Mouse (Mus musculus) CH12.LX (cell line): ENCODE data around the gene Trio. TPM values are rescaled to one million over a fixed set of nuclear protein-coding genes. Genes with fewer than 3 reads are reported as not detected.
A peak's percentile ranks its signal among the peaks of the same experiment; 100 is the strongest.

Experiments used
- DNase-seq: peaks from one replicate; pipeline ENCODE4 v3.0.0-alpha.2; 2013; ENCODE audit errors: extremely low read depth
- H3K27ac ChIP-seq: 2 replicates; pipeline ENCODE4 v1.5.1; 2012; ENCODE audit warnings: low read depth, mild to moderate bottlenecking, control low read depth, moderate library complexity; ENCODE audit not compliant: insufficient read depth
- H3K27me3 ChIP-seq: replicated peaks from 2 replicates; pipeline ENCODE3; 2012; ENCODE audit warnings: inconsistent platforms
- H3K36me3 ChIP-seq, 2 experiments: replicated peaks in 1 of 2; 2 replicates each; pipeline versions ENCODE3 to v1.6.1; 2012; ENCODE audit warnings: inconsistent platforms in 1 of 2, low read length in 1 of 2, mild to moderate bottlenecking in 1 of 2, mixed read lengths in 1 of 2, moderate library complexity in 1 of 2; ENCODE audit not compliant: control insufficient read depth in 1 of 2, insufficient read depth in 1 of 2
- H3K4me1 ChIP-seq, 2 experiments: 2 replicates each; pipeline ENCODE4 v1.6.1; 2012; ENCODE audit warnings: inconsistent platforms in 1 of 2, moderate library complexity in 1 of 2; ENCODE audit not compliant: insufficient read depth in 2 of 2, control insufficient read depth in 1 of 2
- H3K4me2 ChIP-seq: 2 replicates; pipeline ENCODE4 v1.6.1; 2012; ENCODE audit warnings: low read depth, mild to moderate bottlenecking, control low read depth; ENCODE audit not compliant: poor library complexity, insufficient read depth, severe bottlenecking
- H3K4me3 ChIP-seq, 3 experiments: fragments of 150-350 bp in 1 of 3; sonication (generic) in 1 of 3; replicated peaks in 1 of 3; 2 replicates each; pipeline versions ENCODE3 to v1.5.1; 2011 to 2012; ENCODE audit warnings: low read depth in 2 of 3, low read length in 2 of 3, mild to moderate bottlenecking in 2 of 3, moderate library complexity in 2 of 3, control low read depth in 1 of 3, improper control_type of control experiment in 1 of 3, inconsistent platforms in 1 of 3, mixed read lengths in 1 of 3; ENCODE audit not compliant: poor library complexity in 1 of 3
- H3K79me2 ChIP-seq: replicated peaks from 2 replicates; pipeline ENCODE4 v1.6.1; 2012; ENCODE audit warnings: mild to moderate bottlenecking, moderate library complexity; ENCODE audit not compliant: control insufficient read depth, poor library complexity, insufficient read depth, severe bottlenecking; ENCODE audit errors: extremely low read depth
- H3K9ac ChIP-seq: 2 replicates; pipeline ENCODE4 v1.6.1; 2012; ENCODE audit warnings: low read depth, mild to moderate bottlenecking, control low read depth, moderate library complexity; ENCODE audit not compliant: insufficient read depth
- H3K9me3 ChIP-seq: replicated peaks from 2 replicates; pipeline ENCODE3; 2012; ENCODE audit warnings: low read length, inconsistent platforms, mixed read lengths
- BHLHE40 ChIP-seq: IDR thresholded peaks from 2 replicates; pipeline ENCODE4 v1.6.1; 2011; ENCODE audit warnings: mild to moderate bottlenecking, low read depth, low read length, improper control_type of control experiment
- CHD1 ChIP-seq: IDR thresholded peaks from 2 replicates; pipeline ENCODE4 v1.6.1; 2012; ENCODE audit warnings: low read depth, low read length, improper control_type of control experiment, inconsistent platforms
- CHD2 ChIP-seq: IDR thresholded peaks from 2 replicates; pipeline ENCODE4 v1.6.1; 2011; ENCODE audit warnings: low read length, improper control_type of control experiment
- CTCF ChIP-seq, 2 experiments: IDR thresholded peaks in 1 of 2; conservative IDR thresholded peaks in 1 of 2; 2 replicates each; pipeline ENCODE4 v1.5.1; 2011 to 2012; ENCODE audit warnings: low read depth in 2 of 2, low read length in 2 of 2, improper control_type of control experiment in 1 of 2, inconsistent platforms in 1 of 2, mild to moderate bottlenecking in 1 of 2, moderate library complexity in 1 of 2
- E2F4 ChIP-seq: IDR thresholded peaks from 2 replicates; pipeline ENCODE4 v1.6.1; 2011; ENCODE audit warnings: low read depth, low read length, improper control_type of control experiment; ENCODE audit not compliant: insufficient replicate concordance
- ELF1 ChIP-seq: IDR thresholded peaks from 2 replicates; pipeline ENCODE4 v1.6.1; 2014; ENCODE audit warnings: low read depth, mild to moderate bottlenecking, inconsistent platforms, low read length, improper control_type of control experiment
- EP300 ChIP-seq: IDR thresholded peaks from 2 replicates; pipeline ENCODE4 v1.6.1; 2011; ENCODE audit warnings: low read length, improper control_type of control experiment
- ETS1 ChIP-seq: conservative IDR thresholded peaks from 2 replicates; pipeline ENCODE4 v1.6.1; 2012; ENCODE audit warnings: low read depth, mild to moderate bottlenecking, inconsistent platforms, low read length, improper control_type of control experiment, moderate library complexity
- GABPA ChIP-seq: IDR thresholded peaks from 2 replicates; pipeline ENCODE4 v1.6.1; 2012; ENCODE audit warnings: low read depth, low read length, improper control_type of control experiment, inconsistent platforms; ENCODE audit not compliant: insufficient replicate concordance
- HCFC1 ChIP-seq: IDR thresholded peaks from 2 replicates; pipeline ENCODE4 v1.6.1; 2012; ENCODE audit warnings: low read depth, mild to moderate bottlenecking, inconsistent platforms, low read length, improper control_type of control experiment
- IRF4 ChIP-seq: IDR thresholded peaks from 2 replicates; pipeline ENCODE4 v1.6.1; 2014; ENCODE audit warnings: low read depth, mild to moderate bottlenecking, inconsistent platforms, low read length, improper control_type of control experiment
- JUN ChIP-seq: IDR thresholded peaks from 2 replicates; pipeline ENCODE4 v1.6.1; 2011; ENCODE audit warnings: low read depth, mild to moderate bottlenecking, low read length, improper control_type of control experiment, moderate library complexity; ENCODE audit not compliant: insufficient read depth
- JUND ChIP-seq: conservative IDR thresholded peaks from 2 replicates; pipeline ENCODE4 v1.6.1; 2011; ENCODE audit warnings: low read depth, low read length, improper control_type of control experiment
- KAT2A ChIP-seq: IDR thresholded peaks from 2 replicates; pipeline ENCODE4 v1.6.1; 2012; ENCODE audit warnings: low read length, improper control_type of control experiment, inconsistent platforms; ENCODE audit not compliant: insufficient replicate concordance
- MAFK ChIP-seq: IDR thresholded peaks from 2 replicates; pipeline ENCODE4 v1.6.1; 2011; ENCODE audit warnings: low read length, improper control_type of control experiment; ENCODE audit not compliant: insufficient replicate concordance
- MAX ChIP-seq: IDR thresholded peaks from 2 replicates; pipeline ENCODE4 v1.6.1; 2011; ENCODE audit warnings: low read length, improper control_type of control experiment
- MAZ ChIP-seq: IDR thresholded peaks from 2 replicates; pipeline ENCODE4 v1.6.1; 2012; ENCODE audit warnings: low read depth, mild to moderate bottlenecking, inconsistent platforms, low read length, improper control_type of control experiment, moderate library complexity
- MEF2A ChIP-seq: IDR thresholded peaks from 2 replicates; pipeline ENCODE4 v1.6.1; 2014; ENCODE audit warnings: low read depth, mild to moderate bottlenecking, inconsistent platforms, low read length, improper control_type of control experiment, borderline replicate concordance
- MXI1 ChIP-seq: IDR thresholded peaks from 2 replicates; pipeline ENCODE4 v1.6.1; 2011; ENCODE audit warnings: mild to moderate bottlenecking, low read depth, low read length, improper control_type of control experiment
- MYC ChIP-seq: IDR thresholded peaks from 2 replicates; pipeline ENCODE4 v1.6.1; 2011; ENCODE audit warnings: low read depth, mild to moderate bottlenecking, improper control_type of control experiment, low read length
- NELFE ChIP-seq: IDR thresholded peaks from 2 replicates; pipeline ENCODE4 v1.6.1; 2011; ENCODE audit warnings: low read depth, low read length, improper control_type of control experiment
- NRF1 ChIP-seq: IDR thresholded peaks from 2 replicates; pipeline ENCODE4 v1.6.1; 2014; ENCODE audit warnings: low read depth, mild to moderate bottlenecking, inconsistent platforms, low read length, improper control_type of control experiment, moderate library complexity
- PAX5 ChIP-seq: IDR thresholded peaks from 2 replicates; pipeline ENCODE4 v1.6.1; 2012; ENCODE audit warnings: low read length, inconsistent platforms, mixed read lengths
- POLR2A ChIP-seq: IDR thresholded peaks from 2 replicates; pipeline ENCODE4 v1.6.1; 2011; ENCODE audit warnings: low read depth, mild to moderate bottlenecking, improper control_type of control experiment, low read length
- POLR2AphosphoS2 ChIP-seq: IDR thresholded peaks from 2 replicates; pipeline ENCODE4 v1.6.1; 2011; ENCODE audit warnings: low read depth, low read length, improper control_type of control experiment
- RAD21 ChIP-seq: IDR thresholded peaks from 2 replicates; pipeline ENCODE4 v1.6.1; 2011; ENCODE audit warnings: low read depth, mild to moderate bottlenecking, low read length, improper control_type of control experiment, moderate library complexity
- RCOR1 ChIP-seq: conservative IDR thresholded peaks from 2 replicates; pipeline ENCODE4 v1.6.1; 2012; ENCODE audit warnings: low read depth, mild to moderate bottlenecking, inconsistent platforms, low read length, improper control_type of control experiment
- SIN3A ChIP-seq: IDR thresholded peaks from 2 replicates; pipeline ENCODE4 v1.6.1; 2012; ENCODE audit warnings: low read length, improper control_type of control experiment, inconsistent platforms
- SMC3 ChIP-seq: IDR thresholded peaks from 2 replicates; pipeline ENCODE4 v1.6.1; 2011; ENCODE audit warnings: low read depth, low read length, improper control_type of control experiment
- TBP ChIP-seq: conservative IDR thresholded peaks from 2 replicates; pipeline ENCODE4 v1.6.1; 2011; ENCODE audit warnings: low read depth, low read length, improper control_type of control experiment
- TCF12 ChIP-seq: IDR thresholded peaks from 2 replicates; pipeline ENCODE4 v1.6.1; 2014; ENCODE audit warnings: low read depth, mild to moderate bottlenecking, inconsistent platforms, low read length, improper control_type of control experiment
- UBTF ChIP-seq: IDR thresholded peaks from 2 replicates; pipeline ENCODE4 v1.6.1; 2012; ENCODE audit warnings: low read depth, mild to moderate bottlenecking, inconsistent platforms, low read length, improper control_type of control experiment, moderate library complexity
- USF1 ChIP-seq: IDR thresholded peaks from 2 replicates; pipeline ENCODE4 v1.6.1; 2014; ENCODE audit warnings: low read depth, mild to moderate bottlenecking, inconsistent platforms, low read length, improper control_type of control experiment
- USF2 ChIP-seq: conservative IDR thresholded peaks from 2 replicates; pipeline ENCODE4 v1.6.1; 2011; ENCODE audit warnings: low read depth, low read length, improper control_type of control experiment
- ZC3H11A ChIP-seq: IDR thresholded peaks from 2 replicates; pipeline ENCODE4 v1.6.1; 2012; ENCODE audit warnings: low read depth, mild to moderate bottlenecking, inconsistent platforms, low read length, improper control_type of control experiment
- ZKSCAN1 ChIP-seq: IDR thresholded peaks from 2 replicates; pipeline ENCODE4 v1.6.1; 2012; ENCODE audit warnings: low read depth, inconsistent platforms, low read length, improper control_type of control experiment, borderline replicate concordance
- ZMIZ1 ChIP-seq: IDR thresholded peaks from 2 replicates; pipeline ENCODE4 v1.6.1; 2012; ENCODE audit warnings: low read depth, mild to moderate bottlenecking, inconsistent platforms, low read length, improper control_type of control experiment
- ZNF384 ChIP-seq: IDR thresholded peaks from 2 replicates; pipeline ENCODE4 v1.6.1; 2012; ENCODE audit warnings: low read depth, low read length, improper control_type of control experiment, inconsistent platforms
- dilution Hi-C: fragments of 300-500 bp; cut with MboI; formaldehyde crosslinking; loops from 2 replicates; pipeline ENCODE4 v1.14.3; 2020; ENCODE audit warnings: low sequenced_read_pairs; ENCODE audit not compliant: extremely low pct_unique_long_range_greater_than_20kb, extremely low pct_ligation_motif_present
- in situ Hi-C: fragments of 300-500 bp; cut with MboI; formaldehyde crosslinking; loops from 3 replicates; pipeline ENCODE4 v1.14.3; 2019; ENCODE audit warnings: low sequenced_read_pairs, low pct_ligation_motif_present, low pct_unique_long_range_greater_than_20kb, mixed read lengths
- polyA plus RNA-seq: library from polyadenylated mRNA; unstranded; fragments of >175 nt; gene quantifications from 2 replicates; pipeline ENCODE4 v1.2.1, GENCODE M21; 2012; ENCODE audit warnings: low read depth; ENCODE audit not compliant: insufficient read length
- total RNA-seq, 2 experiments: library from RNA; depleted of rRNA; stranded (reverse); fragments of 300-350 nt in 1 of 2; fragments of >200 nt in 1 of 2; gene quantifications; 2 replicates each; pipeline ENCODE4 v1.2.3; 2012 to 2014

Trio gene
- total and polyA plus RNA-seq, 3 experiments, result 3.9 to 17.5 (median 4.3) TPM

GRCm38 (mm10) chr15:27681419-27682187 is 344.0 kb downstream of the Trio start, which contains the start of gene Otulinl:
TSS of gene Otulinl (minus strand) at chr15:27681579.
- Histone ChIP-seq H3K79me2 (no peaks in the 10 kb centered on the region), H3K36me3 (no peaks in the 10 kb centered on the region), H3K4me1 (peaks cover 3 to 9% of the 10 kb centered on the region in 2 experiments), H3K9ac (peak within 1 kb of the TSS; percentile 39; the same call in 1 of the 2 replicates), H3K27ac (no peak within 1 kb of the TSS), H3K27me3 (peaks cover 31% of the 10 kb centered on the region), H3K4me2 (peak within 1 kb of the TSS; percentile 75), H3K9me3 (no peaks in the 10 kb centered on the region), H3K4me3 (peak within 1 kb of the TSS; percentile 35 to 76 (median 60))
- dilution Hi-C loops, result no loop called here
- in situ Hi-C loops, result no loop called here
- TF ChIP-seq KAT2A (no peak), TCF12 (0 out of 2 replicates have a peak, but pooled peaks have one; percentile 42), SIN3A (0 out of 2 replicates have a peak, but pooled peaks have one; percentile 33), RAD21 (no peak), ZC3H11A (no peak), JUND (no peak), MYC (no peak), CHD2 (peak; percentile 37; the same call in 1 of the 2 replicates), MAX (peak; percentile 66; the same call in 1 of the 2 replicates), ELF1 (0 out of 2 replicates have a peak, but pooled peaks have one; percentile 5), CHD1 (no peak), POLR2A (peak; percentile 51), MAFK (0 out of 2 replicates have a peak, but pooled peaks have one; percentile 48), UBTF (0 out of 2 replicates have a peak, but pooled peaks have one; percentile 58), IRF4 (no peak), ZNF384 (no peak), GABPA (no peak), RCOR1 (no peak), ZMIZ1 (peak; percentile 35; the same call in 1 of the 2 replicates), TBP (no peak), ETS1 (no peak), POLR2AphosphoS2 (no peak), BHLHE40 (no peak), ZKSCAN1 (no peak), PAX5 (no peak), NRF1 (peak; percentile 76), USF2 (no peak), EP300 (no peak), MEF2A (no peak), MXI1 (peak; percentile 63; the same call in 1 of the 2 replicates), HCFC1 (no peak), E2F4 (no peak), MAZ (no peak), NELFE (no peak), USF1 (no peak), SMC3 (no peak), CTCF (conservative IDR thresholded peaks at IDR 0.05 in 1 of 2, IDR thresholded peaks at IDR 0.05 in 1 of 2; ENCODE audit: low read depth in 2 of 2, low read length in 2 of 2) (no peak), JUN (no peak)
- peak; percentile 89 for DNase-seq
